Mouse (Mus musculus) neural tube, embryonic 15.5 days (tissue): Measurements from ENCODE around the gene Lmnb2. TPM values are rescaled to one million over a fixed set of nuclear protein-coding genes. Genes with fewer than 3 reads are reported as not detected.

ENCODE experiments used
- ATAC-seq: fragments of 200-750 bp; cut with Nextera tagmentation; 2 replicates; pipeline ENCODE4 v1.8.0; 2017; ENCODE audit warnings: mild to moderate bottlenecking, moderate TSS enrichment, moderate library complexity; ENCODE audit not compliant: low FRiP score
- H3K27ac ChIP-seq: fragments of 300-500 bp; sonication (generic); replicated peaks from 2 replicates; pipeline ENCODE4 v1.5.1; 2015; ENCODE audit warnings: mild to moderate bottlenecking, inconsistent platforms
- H3K27me3 ChIP-seq: fragments of 300-500 bp; sonication (generic); replicated peaks from 2 replicates; pipeline ENCODE4 v1.6.1; 2015; ENCODE audit warnings: inconsistent platforms
- H3K36me3 ChIP-seq: fragments of 300-500 bp; sonication (generic); 2 replicates; pipeline ENCODE4 v1.6.1; 2015; ENCODE audit warnings: inconsistent platforms
- H3K4me1 ChIP-seq: fragments of 300-500 bp; sonication (generic); 2 replicates; pipeline ENCODE4 v1.6.1; 2015; ENCODE audit warnings: inconsistent platforms
- H3K4me2 ChIP-seq: fragments of 300-500 bp; sonication (generic); 2 replicates; pipeline ENCODE4 v1.6.1; 2015; ENCODE audit warnings: inconsistent platforms, mild to moderate bottlenecking, moderate library complexity
- H3K4me3 ChIP-seq: fragments of 300-500 bp; sonication (generic); replicated peaks from 2 replicates; pipeline ENCODE4 v1.5.1; 2015; ENCODE audit warnings: mild to moderate bottlenecking, inconsistent platforms
- H3K9ac ChIP-seq: fragments of 300-500 bp; sonication (generic); replicated peaks from 2 replicates; pipeline ENCODE4 v1.6.1; 2015; ENCODE audit warnings: mild to moderate bottlenecking, inconsistent platforms
- H3K9me3 ChIP-seq: fragments of 300-500 bp; sonication (generic); replicated peaks from 2 replicates; pipeline ENCODE4 v1.6.1; 2016; ENCODE audit warnings: inconsistent platforms
- WGBS: fragments of 180-500 bp; shearing (Covaris S2); methylation state at CpG from one replicate; pipeline ENCODE4 v1.1.7; 2015; ENCODE audit warnings: mixed read lengths; 5-methylcytosine and 5-hydroxymethylcytosine counted together
- polyA plus RNA-seq: library from polyadenylated mRNA; unstranded; fragments of >200 nt; fragmentation: Nextera tagmentation; extraction: Ambion mirVana; gene quantifications from 2 replicates; pipeline ENCODE4 v1.2.1, GENCODE M21; 2015

Lmnb2 gene
- polyA plus RNA-seq, 1 experiment from 2014 or later = 39.9 TPM

- Histone ChIP-seq H3K9me3 (no peaks in the 10 kb centered on the region), H3K9ac (no peak overlapping the region), H3K4me2 (no peak overlapping the region), H3K4me1 (peaks cover 24% of the 10 kb centered on the region), H3K27me3 (no peaks in the 10 kb centered on the region), H3K36me3 (peaks cover 65% of the 10 kb centered on the region), H3K27ac (no peak overlapping the region), H3K4me3 (no peak overlapping the region)
- ATAC-seq = no peak
- WGBS = 94% methylated on average over 10 of the region's 10 CpGs
Observed at GRCm38 (mm10) chr10:80903282-80903681, 14.8 kb downstream of the Lmnb2 start.

DNA sequence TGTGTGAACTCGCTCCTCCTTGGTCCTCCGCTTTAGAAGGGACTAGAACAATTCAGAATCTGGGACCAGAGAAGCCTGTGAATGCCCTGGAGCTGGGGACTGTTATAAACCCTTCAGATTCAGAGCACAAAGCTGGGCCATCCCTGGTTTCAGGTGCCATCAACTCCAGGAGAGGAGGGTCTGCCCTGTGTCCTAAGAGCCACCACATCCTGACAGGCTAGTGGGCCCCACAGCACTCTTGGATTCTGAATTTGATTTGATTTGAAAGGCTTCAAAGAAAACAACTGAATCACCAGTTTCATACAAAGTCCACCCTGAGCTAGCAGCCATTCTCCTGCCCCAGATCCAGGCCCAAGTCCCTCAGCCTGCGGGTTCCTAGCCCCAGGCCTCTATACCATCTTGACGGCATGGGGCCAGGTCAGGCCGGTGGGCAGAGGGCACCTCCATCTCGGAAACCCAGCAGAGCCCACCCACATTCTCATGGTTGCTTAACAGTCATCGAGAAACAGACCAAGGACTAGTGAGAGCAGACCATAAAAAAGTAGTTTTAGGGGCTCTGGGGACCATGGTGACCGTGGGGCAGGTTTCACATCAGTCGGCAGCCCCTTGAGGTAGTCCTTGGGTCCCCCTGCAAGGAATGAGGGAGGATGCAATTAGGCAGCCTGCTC, 15.6 kb downstream of the Lmnb2 start:
- WGBS = 95% methylated on average over 9 of the region's 9 CpGs
- H3K9ac ChIP-seq = no peak overlapping the region
- H3K27ac ChIP-seq = no peak overlapping the region
- no peaks in the 10 kb centered on the region for H3K9me3 ChIP-seq
- peaks cover 56% of the 10 kb centered on the region for H3K36me3 ChIP-seq
- no peak overlapping the region for H3K4me3 ChIP-seq
- no peak overlapping the region for H3K4me2 ChIP-seq
- no peak for ATAC-seq
- H3K4me1 ChIP-seq = peaks cover 31% of the 10 kb centered on the region
- H3K27me3 ChIP-seq = no peaks in the 10 kb centered on the region

DNA sequence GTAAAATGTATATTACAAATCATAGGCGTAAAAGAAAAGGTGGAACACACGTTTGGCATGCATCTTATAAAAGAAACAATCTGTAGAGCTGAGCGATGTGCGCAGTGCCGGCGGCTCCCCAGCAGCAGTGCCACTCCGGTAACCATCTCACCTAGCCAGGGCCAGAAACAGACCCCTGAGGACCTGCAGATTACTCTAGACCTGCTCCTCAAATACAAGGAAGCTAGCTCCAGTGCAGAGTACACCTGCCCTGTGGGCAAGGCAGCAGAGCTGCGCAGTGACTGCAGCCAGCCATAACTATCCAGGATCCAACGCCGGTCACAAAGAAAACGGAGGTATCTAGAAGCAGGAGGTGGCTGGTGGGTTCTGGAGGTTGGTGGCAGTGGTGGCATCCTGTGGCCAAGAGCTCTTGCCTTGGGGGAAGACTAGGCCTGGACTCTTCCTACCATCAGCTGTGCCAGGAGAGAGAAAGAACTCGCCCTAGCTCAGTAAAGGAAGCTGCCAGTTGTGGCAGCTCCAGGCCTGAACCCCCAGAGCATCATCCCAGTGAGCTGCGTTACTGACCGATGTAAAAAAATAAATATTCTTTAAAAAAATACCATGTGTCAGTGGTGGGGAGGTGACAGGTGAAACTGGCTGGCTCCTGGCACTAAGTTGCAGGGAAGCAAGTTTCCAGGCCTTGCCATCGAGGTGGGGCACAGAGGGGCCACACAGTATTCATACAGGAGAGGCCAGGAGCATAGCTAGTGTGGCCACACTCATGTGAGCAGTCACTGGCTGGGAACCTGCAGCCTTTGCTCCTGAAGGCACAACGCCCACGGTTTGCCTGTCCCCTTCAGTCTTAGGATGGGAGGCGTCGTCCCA, 16.4 kb downstream of the Lmnb2 start:
- H3K9me3 ChIP-seq = no peaks in the 10 kb centered on the region
- peaks cover 52% of the 10 kb centered on the region for H3K36me3 ChIP-seq
- no peak overlapping the region for H3K9ac ChIP-seq
- H3K4me3 ChIP-seq = peak overlapping the region; percentile 95; the same call in 1 of the 2 replicates
- ATAC-seq = no peak
- peaks cover 31% of the 10 kb centered on the region for H3K4me1 ChIP-seq
- WGBS = 89% methylated on average over 19 of the region's 19 CpGs
- H3K4me2 ChIP-seq = peak overlapping the region; percentile 95
- H3K27ac ChIP-seq = peak overlapping the region; percentile 65
- no peaks in the 10 kb centered on the region for H3K27me3 ChIP-seq

DNA sequence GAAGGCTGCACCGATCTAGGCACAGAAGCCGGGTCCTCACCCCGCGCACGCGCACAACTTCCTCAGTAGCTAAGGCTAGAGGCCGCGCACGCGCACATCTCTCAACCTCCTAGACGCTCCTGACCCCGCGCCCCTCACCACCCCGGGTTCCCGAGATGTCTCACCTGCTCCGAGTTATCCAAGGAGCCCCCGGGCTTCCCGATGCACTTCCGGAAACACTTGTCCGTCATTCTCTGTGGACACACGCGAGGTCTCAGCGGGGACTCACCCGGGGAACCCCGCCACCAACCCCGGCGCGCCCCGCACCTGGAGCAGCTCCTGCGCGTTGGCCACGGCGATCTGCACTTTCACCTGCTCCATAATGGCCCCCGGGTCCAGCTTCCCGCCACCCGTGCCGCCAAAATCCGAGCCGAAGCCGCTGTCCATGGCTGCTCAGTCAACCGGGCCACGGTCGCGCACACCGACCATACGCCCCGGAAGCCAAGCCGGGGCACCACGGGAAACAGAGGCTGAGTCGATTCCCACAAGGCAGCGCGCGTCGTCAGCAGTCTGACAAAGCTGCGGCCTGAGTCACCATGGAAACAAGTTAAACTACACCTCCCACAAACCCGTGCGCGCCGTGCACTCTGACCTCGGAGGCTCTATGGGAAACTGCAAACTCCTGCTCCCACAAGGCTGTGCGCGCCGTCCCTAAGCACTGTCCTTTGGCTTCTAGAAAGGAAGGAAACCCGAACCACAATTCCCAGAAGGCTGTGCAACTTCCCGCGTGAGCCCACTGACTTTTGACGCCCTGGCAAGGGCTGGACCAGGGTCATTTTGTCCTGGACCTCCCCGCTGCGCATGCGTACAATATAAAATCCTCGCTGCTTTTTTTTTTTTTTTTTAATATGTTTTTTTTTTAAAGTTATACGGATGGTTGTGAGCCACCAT, 17.5 kb downstream of the Lmnb2 start, which contains the start of gene Timm13:
Timm13 (minus strand) TSS at position 652 of the 930 bp plus-strand sequence.
- Histone ChIP-seq H3K36me3 (peaks cover 42% of the 10 kb centered on the region), H3K4me1 (peaks cover 31% of the 10 kb centered on the region), H3K4me2 (peak within 1 kb of the TSS; percentile 95), H3K27me3 (no peaks in the 10 kb centered on the region), H3K27ac (peak within 1 kb of the TSS; percentile 95), H3K9me3 (no peaks in the 10 kb centered on the region), H3K9ac (peak within 1 kb of the TSS; percentile 93), H3K4me3 (peak within 1 kb of the TSS; percentile 95)
- ATAC-seq = peak; percentile 94
- whole genome bisulfite sequencing = under 1% methylated on average over 72 of the region's 72 CpGs

GRCm38 (mm10) chr10:80899591-80900317, 18.3 kb downstream of the Lmnb2 start:
- ATAC-seq = no peak
- WGBS = 14% methylated on average over 25 of the region's 25 CpGs
- no peaks in the 10 kb centered on the region for H3K9me3 ChIP-seq
- peaks cover 31% of the 10 kb centered on the region for H3K4me1 ChIP-seq
- H3K4me3 ChIP-seq = peak overlapping the region; percentile 95
- H3K36me3 ChIP-seq = peaks cover 34% of the 10 kb centered on the region
- H3K27ac ChIP-seq = peak overlapping the region; percentile 95
- H3K4me2 ChIP-seq = peak overlapping the region; percentile 95
- peak overlapping the region; percentile 93 for H3K9ac ChIP-seq
- H3K27me3 ChIP-seq = no peaks in the 10 kb centered on the region

GRCm38 (mm10) chr10:80899074-80899473, 19.0 kb downstream of the Lmnb2 start:
- ATAC-seq = no peak
- Histone ChIP-seq H3K36me3 (peaks cover 27% of the 10 kb centered on the region), H3K4me3 (peak overlapping the region; percentile 95), H3K4me2 (peak overlapping the region; percentile 95), H3K9me3 (no peaks in the 10 kb centered on the region), H3K9ac (peak overlapping the region; percentile 93), H3K4me1 (peaks cover 31% of the 10 kb centered on the region), H3K27me3 (no peaks in the 10 kb centered on the region), H3K27ac (no peak overlapping the region)
- WGBS = 93% methylated on average over 8 of the region's 8 CpGs

GRCm38 (mm10) chr10:80897861-80898510, 20.1 kb downstream of the Lmnb2 start:
- ATAC-seq = no peak
- H3K36me3 ChIP-seq = peaks cover 16% of the 10 kb centered on the region
- no peak overlapping the region for H3K9ac ChIP-seq
- no peaks in the 10 kb centered on the region for H3K9me3 ChIP-seq
- peaks cover 31% of the 10 kb centered on the region for H3K4me1 ChIP-seq
- WGBS = 32% methylated on average over 40 of the region's 41 CpGs
- peak overlapping the region; percentile 34 for H3K4me2 ChIP-seq
- H3K27me3 ChIP-seq = no peaks in the 10 kb centered on the region
- H3K27ac ChIP-seq = no peak overlapping the region
- H3K4me3 ChIP-seq = 0 out of 2 replicates have a peak overlapping the region, but pooled peaks have one; percentile 8

DNA sequence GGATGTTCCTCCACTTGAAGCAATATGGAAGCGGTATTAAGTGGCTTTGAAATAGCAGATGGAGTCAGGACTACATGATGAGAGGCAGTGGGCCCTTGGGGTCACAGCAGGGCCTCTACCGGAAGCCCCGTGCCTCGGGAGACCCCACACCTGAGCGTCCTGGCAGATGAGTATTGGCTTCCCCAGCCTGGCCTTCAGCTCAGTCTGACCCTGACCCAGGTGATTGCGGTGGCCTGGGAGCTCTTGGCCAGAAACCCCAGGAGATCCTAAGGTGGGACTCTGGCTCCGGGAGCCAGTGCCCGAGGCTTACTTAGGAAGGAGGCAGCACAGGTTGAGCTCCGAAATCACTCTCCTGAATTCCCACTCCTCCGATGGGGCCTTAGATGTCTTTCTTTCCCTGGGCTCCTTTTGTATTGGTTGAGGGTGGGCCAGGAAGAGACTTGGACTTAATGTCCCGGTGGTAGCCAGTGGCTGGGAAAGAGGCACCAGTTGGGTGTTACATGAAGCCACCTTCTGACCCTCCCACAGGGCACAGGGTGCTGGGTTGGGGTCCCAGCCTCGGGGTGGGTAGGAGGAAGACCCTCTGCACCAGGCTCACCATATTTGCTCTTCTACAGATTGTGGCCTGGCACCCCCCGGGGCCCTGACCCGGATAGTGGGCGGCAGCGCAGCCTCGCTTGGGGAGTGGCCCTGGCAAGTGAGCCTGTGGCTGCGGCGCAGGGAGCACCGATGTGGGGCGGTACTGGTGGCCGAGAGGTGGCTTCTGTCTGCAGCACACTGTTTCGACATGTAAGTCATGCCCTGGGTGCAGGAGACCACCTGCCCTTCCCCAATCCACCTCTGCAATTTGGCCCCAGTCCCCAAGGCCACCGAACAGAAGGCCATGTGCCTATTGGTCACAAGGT, 21.2 kb downstream of the Lmnb2 start:
- peaks cover 31% of the 10 kb centered on the region for H3K4me1 ChIP-seq
- 69% methylated on average over 24 of the region's 24 CpGs for WGBS
- no peak overlapping the region for H3K4me2 ChIP-seq
- H3K4me3 ChIP-seq = no peak overlapping the region
- no peak overlapping the region for H3K9ac ChIP-seq
- ATAC-seq = no peak
- H3K9me3 ChIP-seq = no peaks in the 10 kb centered on the region
- H3K27ac ChIP-seq = no peak overlapping the region
- no peaks in the 10 kb centered on the region for H3K27me3 ChIP-seq
- H3K36me3 ChIP-seq = peaks cover 4% of the 10 kb centered on the region; the same call in 1 of the 2 replicates

GRCm38 (mm10) chr10:80895697-80896096, 22.3 kb downstream of the Lmnb2 start:
- no peaks in the 10 kb centered on the region for H3K27me3 ChIP-seq
- H3K9me3 ChIP-seq = no peaks in the 10 kb centered on the region
- no peak overlapping the region for H3K4me2 ChIP-seq
- H3K9ac ChIP-seq = no peak overlapping the region
- no peak overlapping the region for H3K27ac ChIP-seq
- peaks cover 24% of the 10 kb centered on the region for H3K4me1 ChIP-seq
- no peaks in the 10 kb centered on the region for H3K36me3 ChIP-seq
- ATAC-seq = no peak
- 89% methylated on average over 6 of the region's 6 CpGs for WGBS
- no peak overlapping the region for H3K4me3 ChIP-seq

DNA sequence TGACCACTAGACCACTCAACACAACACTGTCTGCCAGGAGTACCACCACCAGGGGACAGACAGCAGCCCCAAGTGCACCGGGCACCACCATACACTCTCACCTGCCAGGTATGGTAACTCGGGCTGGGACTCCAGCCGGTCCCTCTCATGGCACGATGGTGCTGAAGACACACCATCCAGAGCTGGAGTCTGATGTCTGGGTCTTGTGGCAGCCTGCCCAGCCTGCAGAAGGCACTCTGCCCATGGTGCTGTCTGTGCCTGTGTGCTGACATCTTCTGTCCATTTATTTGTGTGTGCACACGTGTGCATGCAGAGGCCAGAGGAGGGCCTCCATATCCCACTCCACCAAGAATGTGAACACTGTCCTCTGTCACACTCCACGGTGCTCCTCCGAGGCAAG, 22.9 kb downstream of the Lmnb2 start:
- no peak overlapping the region for H3K9ac ChIP-seq
- no peak overlapping the region for H3K27ac ChIP-seq
- ATAC-seq = no peak
- H3K4me3 ChIP-seq = no peak overlapping the region
- H3K36me3 ChIP-seq = no peaks in the 10 kb centered on the region
- H3K27me3 ChIP-seq = no peaks in the 10 kb centered on the region
- H3K9me3 ChIP-seq = no peaks in the 10 kb centered on the region
- H3K4me1 ChIP-seq = peaks cover 24% of the 10 kb centered on the region
- 89% methylated on average over 7 of the region's 7 CpGs for WGBS
- no peak overlapping the region for H3K4me2 ChIP-seq
